Mouse (Mus musculus) MEL (cell line): ENCODE results near the gene Ggt1. TPM values are rescaled to one million over a fixed set of nuclear protein-coding genes. Genes with fewer than 3 reads are reported as not detected.

ENCODE experiments used
- DNase-seq: peaks from one replicate; pipeline ENCODE4 v3.0.0; 2011; ENCODE audit warnings: low read depth, low spot score
- H3K27ac ChIP-seq: 2 replicates; pipeline ENCODE4 v1.5.1; 2012; ENCODE audit warnings: low read depth, mild to moderate bottlenecking, control low read depth, low read length, moderate library complexity; ENCODE audit not compliant: control insufficient read depth
- H3K27me3 ChIP-seq, 2 experiments: fragments of 150-350 bp in 1 of 2; sonication (generic) in 1 of 2; 2 replicates each; pipeline ENCODE4 v1.6.1; 2012; ENCODE audit warnings: low read length in 2 of 2, mild to moderate bottlenecking in 2 of 2, improper control_type of control experiment in 1 of 2, moderate library complexity in 1 of 2; ENCODE audit not compliant: insufficient read depth in 2 of 2, control insufficient read depth in 1 of 2
- H3K36me3 ChIP-seq, 2 experiments: 2 replicates each; pipeline ENCODE4 v1.6.1; 2012 to 2014; ENCODE audit warnings: low read length in 2 of 2, improper control_type of control experiment in 1 of 2, inconsistent platforms in 1 of 2, mild to moderate bottlenecking in 1 of 2; ENCODE audit not compliant: insufficient read depth in 2 of 2, control insufficient read depth in 1 of 2
- H3K4me1 ChIP-seq, 2 experiments: fragments of 150-350 bp in 1 of 2; sonication (generic) in 1 of 2; 2 replicates each; pipeline ENCODE4 v1.6.1; 2012; ENCODE audit warnings: low read length in 2 of 2, improper control_type of control experiment in 1 of 2, mild to moderate bottlenecking in 1 of 2; ENCODE audit not compliant: insufficient read depth in 2 of 2, control insufficient read depth in 1 of 2
- H3K4me3 ChIP-seq, 2 experiments: fragments of 150-350 bp in 1 of 2; sonication (generic) in 1 of 2; 2 replicates each; pipeline ENCODE4 v1.5.1; 2012; ENCODE audit warnings: low read depth in 2 of 2, low read length in 2 of 2, mild to moderate bottlenecking in 2 of 2, moderate library complexity in 2 of 2, control low read depth in 1 of 2, improper control_type of control experiment in 1 of 2; ENCODE audit not compliant: control insufficient read depth in 1 of 2, insufficient read depth in 1 of 2
- H3K79me2 ChIP-seq: 2 replicates; pipeline ENCODE4 v1.6.1; 2012; ENCODE audit warnings: mild to moderate bottlenecking, low read length, moderate library complexity; ENCODE audit not compliant: control insufficient read depth, poor library complexity, insufficient read depth
- H3K9ac ChIP-seq: 2 replicates; pipeline ENCODE4 v1.6.1; 2012; ENCODE audit warnings: low read depth, mild to moderate bottlenecking, control low read depth, low read length, moderate library complexity; ENCODE audit not compliant: control insufficient read depth, poor library complexity, severe bottlenecking
- H3K9me3 ChIP-seq: fragments of 150-350 bp; sonication (generic); replicated peaks from 2 replicates; pipeline ENCODE4 v1.6.1; 2012; ENCODE audit warnings: mild to moderate bottlenecking, low read length, improper control_type of control experiment, moderate library complexity; ENCODE audit not compliant: insufficient read depth
- CHD1 ChIP-seq: IDR thresholded peaks from 2 replicates; pipeline ENCODE4 v1.6.1; 2012; ENCODE audit warnings: low read depth, mild to moderate bottlenecking, inconsistent platforms, low read length, improper control_type of control experiment
- E2F4 ChIP-seq: IDR thresholded peaks from 2 replicates; pipeline ENCODE4 v1.6.1; 2011; ENCODE audit warnings: low read depth, low read length, improper control_type of control experiment, borderline replicate concordance
- EP300 ChIP-seq, 2 experiments: IDR thresholded peaks; 2 replicates each; pipeline ENCODE4 v1.6.1; 2011; ENCODE audit warnings: improper control_type of control experiment in 2 of 2, low read length in 2 of 2, low read depth in 1 of 2, mild to moderate bottlenecking in 1 of 2
- ETS1 ChIP-seq: IDR thresholded peaks from 2 replicates; pipeline ENCODE4 v1.6.1; 2012; ENCODE audit warnings: low read depth, mild to moderate bottlenecking, inconsistent platforms, low read length, improper control_type of control experiment, moderate library complexity
- GABPA ChIP-seq: IDR thresholded peaks from 2 replicates; pipeline ENCODE4 v1.6.1; 2012; ENCODE audit warnings: low read depth, mild to moderate bottlenecking, inconsistent platforms, low read length, improper control_type of control experiment, moderate library complexity
- GATA1 ChIP-seq: IDR thresholded peaks from 2 replicates; pipeline ENCODE4 v1.6.1; 2011; ENCODE audit warnings: low read depth, low read length, improper control_type of control experiment
- JUND ChIP-seq: IDR thresholded peaks from 2 replicates; pipeline ENCODE4 v1.6.1; 2011; ENCODE audit warnings: low read depth, mild to moderate bottlenecking, improper control_type of control experiment, low read length
- MAFK ChIP-seq: IDR thresholded peaks from 2 replicates; pipeline ENCODE4 v1.6.1; 2011; ENCODE audit warnings: low read depth, mild to moderate bottlenecking, low read length, improper control_type of control experiment, borderline replicate concordance
- MAX ChIP-seq: IDR thresholded peaks from 2 replicates; pipeline ENCODE4 v1.6.1; 2011; ENCODE audit warnings: low read length, improper control_type of control experiment
- MAZ ChIP-seq: IDR thresholded peaks from 2 replicates; pipeline ENCODE4 v1.6.1; 2012; ENCODE audit warnings: low read depth, mild to moderate bottlenecking, inconsistent platforms, low read length, improper control_type of control experiment
- MEF2A ChIP-seq: IDR thresholded peaks from 2 replicates; pipeline ENCODE4 v1.6.1; 2014; ENCODE audit warnings: low read depth, mild to moderate bottlenecking, inconsistent platforms, low read length, improper control_type of control experiment; ENCODE audit not compliant: poor library complexity, insufficient replicate concordance, severe bottlenecking; ENCODE audit errors: extremely low read depth
- MYB ChIP-seq: IDR thresholded peaks from 2 replicates; pipeline ENCODE4 v1.6.1; 2011; ENCODE audit warnings: mild to moderate bottlenecking, low read depth, low read length, improper control_type of control experiment
- MYC ChIP-seq: IDR thresholded peaks from 2 replicates; pipeline ENCODE4 v1.6.1; 2011; ENCODE audit warnings: low read depth, mild to moderate bottlenecking, low read length, improper control_type of control experiment, moderate library complexity
- NRF1 ChIP-seq: IDR thresholded peaks from 2 replicates; pipeline ENCODE4 v1.6.1; 2014; ENCODE audit warnings: low read depth, mild to moderate bottlenecking, inconsistent platforms, low read length, improper control_type of control experiment, moderate library complexity; ENCODE audit not compliant: poor library complexity, insufficient read depth, severe bottlenecking
- POLR2A ChIP-seq, 2 experiments: IDR thresholded peaks; 2 replicates each; pipeline ENCODE4 v1.6.1; 2011 to 2012; ENCODE audit warnings: low read length in 2 of 2, mild to moderate bottlenecking in 2 of 2, control low read depth in 1 of 2, improper control_type of control experiment in 1 of 2, low read depth in 1 of 2, moderate library complexity in 1 of 2; ENCODE audit not compliant: control insufficient read depth in 1 of 2, insufficient read depth in 1 of 2, poor library complexity in 1 of 2
- POLR2AphosphoS2 ChIP-seq: IDR thresholded peaks from 2 replicates; pipeline ENCODE4 v1.6.1; 2011; ENCODE audit warnings: low read length, improper control_type of control experiment
- POLR2AphosphoS5 ChIP-seq: IDR thresholded peaks from 2 replicates; pipeline ENCODE4 v1.6.1; 2012; ENCODE audit warnings: low read depth, borderline replicate concordance, mild to moderate bottlenecking, inconsistent platforms, low read length, moderate library complexity, mixed read lengths
- SIN3A ChIP-seq: IDR thresholded peaks from 2 replicates; pipeline ENCODE4 v1.6.1; 2012; ENCODE audit warnings: low read length, improper control_type of control experiment, inconsistent platforms
- SMC3 ChIP-seq: IDR thresholded peaks from 2 replicates; pipeline ENCODE4 v1.6.1; 2011; ENCODE audit warnings: low read depth, low read length, improper control_type of control experiment
- TBP ChIP-seq: IDR thresholded peaks from 2 replicates; pipeline ENCODE4 v1.8.0; 2011; ENCODE audit warnings: low read depth, low read length, improper control_type of control experiment
- TCF12 ChIP-seq: IDR thresholded peaks from 2 replicates; pipeline ENCODE4 v1.6.1; 2014; ENCODE audit warnings: low read depth, mild to moderate bottlenecking, inconsistent platforms, low read length, improper control_type of control experiment, moderate library complexity
- USF1 ChIP-seq: IDR thresholded peaks from 2 replicates; pipeline ENCODE4 v1.6.1; 2014; ENCODE audit warnings: low read depth, mild to moderate bottlenecking, inconsistent platforms, low read length, improper control_type of control experiment, moderate library complexity
- ZMIZ1 ChIP-seq: IDR thresholded peaks from 2 replicates; pipeline ENCODE4 v1.6.1; 2012; ENCODE audit warnings: low read depth, mild to moderate bottlenecking, inconsistent platforms, low read length, improper control_type of control experiment, moderate library complexity
- polyA plus RNA-seq, 2 experiments: library from polyadenylated mRNA; stranded (reverse) in 1 of 2; unstranded in 1 of 2; fragments of >175 nt in 1 of 2; fragments of >200 nt in 1 of 2; gene quantifications; 2 replicates each; pipeline versions ENCODE4 v1.2.1 to v1.2.4; 2012; ENCODE audit warnings: low replicate concordance in 2 of 2, low read depth in 1 of 2; ENCODE audit not compliant: insufficient read length in 2 of 2, insufficient read depth in 1 of 2, missing spikeins in 1 of 2
- total RNA-seq: library from RNA; depleted of rRNA; stranded (reverse); fragments of 300-350 nt; gene quantifications from 2 replicates; pipeline ENCODE4 v1.2.3, GENCODE M21; 2012

The Ggt1 gene
- total and polyA plus RNA-seq, 3 experiments, result 0.46 to 3.2 TPM; not detected in 1

- no peaks in the 10 kb centered on the region for H3K79me2 ChIP-seq
- H3K9ac ChIP-seq, result no peak overlapping the region
- TF ChIP-seq MAFK, result no peak
- TF ChIP-seq NRF1, result no peak
- TF ChIP-seq TBP, result 0 out of 2 replicates have a peak, but pooled peaks have one; percentile 58
- TF ChIP-seq MYB, result no peak
- TF ChIP-seq EP300 (IDR thresholded peaks at IDR 0.05; ENCODE audit: low read depth in 1 of 2, low read length in 2 of 2), result no peak
- no peak for TF ChIP-seq POLR2A (IDR thresholded peaks at IDR 0.05; ENCODE audit: control insufficient read depth in 1 of 2, insufficient read depth in 1 of 2, low read depth in 1 of 2, low read length in 2 of 2, poor library complexity in 1 of 2)
- TF ChIP-seq MAX, result no peak
- TF ChIP-seq TCF12, result no peak
- H3K27ac ChIP-seq, result no peak overlapping the region
- H3K27me3 ChIP-seq, result no peaks in the 10 kb centered on the region
- H3K9me3 ChIP-seq, result no peaks in the 10 kb centered on the region
- H3K36me3 ChIP-seq, result no peaks in the 10 kb centered on the region
- no peak overlapping the region for H3K4me3 ChIP-seq
- no peaks in the 10 kb centered on the region for H3K4me1 ChIP-seq
- no peak for DNase-seq
These were observed 45.8 kb downstream of the Ggt1 start for GRCm38 (mm10) chr10:75607253-75607652.

GRCm38 (mm10) chr10:75608975-75609374 is 47.6 kb downstream of the Ggt1 start:
- no peak for DNase-seq
- no peaks in the 10 kb centered on the region for H3K79me2 ChIP-seq
- no peaks in the 10 kb centered on the region for H3K4me1 ChIP-seq
- H3K4me3 ChIP-seq, result no peak overlapping the region
- no peaks in the 10 kb centered on the region for H3K9me3 ChIP-seq
- TF ChIP-seq GABPA, result no peak
- TF ChIP-seq TBP, result no peak
- no peak for TF ChIP-seq SMC3
- no peak for TF ChIP-seq MEF2A
- TF ChIP-seq MYC, result no peak
- no peak for TF ChIP-seq USF1
- TF ChIP-seq MAFK, result no peak
- TF ChIP-seq JUND, result no peak
- TF ChIP-seq POLR2A (IDR thresholded peaks at IDR 0.05; ENCODE audit: control insufficient read depth in 1 of 2, insufficient read depth in 1 of 2, low read depth in 1 of 2, low read length in 2 of 2, poor library complexity in 1 of 2), result no peak
- no peak for TF ChIP-seq MAX
- no peak for TF ChIP-seq ZMIZ1
- no peak for TF ChIP-seq E2F4
- no peak for TF ChIP-seq CHD1
- no peak for TF ChIP-seq POLR2AphosphoS5
- TF ChIP-seq SIN3A, result no peak
- no peak for TF ChIP-seq MAZ
- TF ChIP-seq POLR2AphosphoS2, result no peak
- TF ChIP-seq GATA1, result no peak
- TF ChIP-seq ETS1, result no peak
- no peaks in the 10 kb centered on the region for H3K27me3 ChIP-seq
- H3K9ac ChIP-seq, result no peak overlapping the region
- no peaks in the 10 kb centered on the region for H3K36me3 ChIP-seq
- no peak overlapping the region for H3K27ac ChIP-seq
